Mouse (Mus musculus): Measurements from ENCODE around the gene Vmn1r171.
"Not testable (repeated sequence)": the region's sequence is repeated elsewhere in the genome, so short reads cannot be mapped to it uniquely, and the experiment has no call there.

The Vmn1r171 gene

DNA sequence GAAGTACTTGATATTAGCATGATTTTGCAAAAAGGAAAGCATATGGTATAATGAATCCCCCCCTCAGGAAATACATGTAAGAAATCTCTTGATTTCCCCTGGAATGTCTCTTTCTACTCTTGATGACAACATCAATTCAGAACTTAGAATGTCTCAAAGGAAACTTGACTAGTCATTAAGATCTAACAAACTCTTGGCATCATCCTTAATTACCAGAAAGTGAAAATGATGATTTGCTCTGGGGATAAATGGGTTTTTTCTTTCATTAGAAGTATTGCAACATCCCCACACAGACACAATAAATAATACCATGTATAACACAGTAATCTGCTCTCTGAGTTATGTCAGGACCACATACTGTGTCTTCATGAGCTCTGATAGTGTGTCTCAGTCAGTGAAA lies at the start of gene Vmn1r171:
Vmn1r171 (plus strand) TSS at position 301 of the 400 bp plus-strand sequence.
- DNase-seq (ENCODE audit: low spot score in 2 of 2), result no peak

- not testable (repeated sequence) for DNase-seq (ENCODE audit: low spot score in 2 of 2)
Observed at GRCm38 (mm10) chr7:23605875-23606274, 24.6 kb upstream of the Vmn1r171 start, which contains the start of gene Vmn1r170. TSS of gene Vmn1r170 (plus strand) at chr7:23606175.

GRCm38 (mm10) chr7:23658016-23658415 lies 27.5 kb downstream of the Vmn1r171 start, which contains the start of gene Vmn1r172:
TSS of gene Vmn1r172 (plus strand) at chr7:23658316.
- DNase-seq (ENCODE audit: low spot score in 2 of 2), result no peak
